Mouse (Mus musculus): ENCODE data around the gene Jak1. TPM values are rescaled to one million over a fixed set of nuclear protein-coding genes. Genes with fewer than 3 reads are reported as not detected.

Jak1 gene
- polyA plus RNA-seq, 1 experiment from 2014 or later, result 69.1 TPM

- Histone ChIP-seq H3K4me1 (replicated peaks) (peaks cover 46% of the 10 kb centered on the region), H3K4me2 (no peak overlapping the region), H3K9me3 (replicated peaks) (no peaks in the 10 kb centered on the region), H3K27ac (ENCODE audit: poor library complexity, severe bottlenecking) (no peak overlapping the region), H3K27me3 (replicated peaks) (no peaks in the 10 kb centered on the region), H3K9ac (no peak overlapping the region), H3K4me3 (no peak overlapping the region), H3K36me3 (no peaks in the 10 kb centered on the region)
- WGBS, result 54% methylated on average over 13 of the region's 13 CpGs
- no peak for ATAC-seq (ENCODE audit: insufficient number of reproducible peaks, low FRiP score)
Measured at GRCm38 (mm10) chr4:101252781-101253622, 12.1 kb downstream of the Jak1 start.

GRCm38 (mm10) chr4:101252016-101252415 lies 13.1 kb downstream of the Jak1 start:
- Histone ChIP-seq H3K9ac (no peak overlapping the region), H3K4me2 (no peak overlapping the region), H3K27ac (ENCODE audit: poor library complexity, severe bottlenecking) (no peak overlapping the region), H3K36me3 (no peaks in the 10 kb centered on the region), H3K27me3 (replicated peaks) (no peaks in the 10 kb centered on the region), H3K9me3 (replicated peaks) (no peaks in the 10 kb centered on the region), H3K4me3 (no peak overlapping the region), H3K4me1 (replicated peaks) (peaks cover 52% of the 10 kb centered on the region)
- no peak for ATAC-seq (ENCODE audit: insufficient number of reproducible peaks, low FRiP score)

GRCm38 (mm10) chr4:101249977-101250743 lies 14.9 kb downstream of the Jak1 start:
- WGBS, result 63% methylated on average over 5 of the region's 6 CpGs
- no peaks in the 10 kb centered on the region for H3K27me3 ChIP-seq (replicated peaks)
- no peak overlapping the region for H3K9ac ChIP-seq
- no peaks in the 10 kb centered on the region for H3K36me3 ChIP-seq
- H3K4me3 ChIP-seq, result no peak overlapping the region
- peaks cover 53% of the 10 kb centered on the region for H3K4me1 ChIP-seq (replicated peaks)
- H3K9me3 ChIP-seq (replicated peaks), result no peaks in the 10 kb centered on the region
- no peak overlapping the region for H3K27ac ChIP-seq (ENCODE audit: poor library complexity, severe bottlenecking)
- H3K4me2 ChIP-seq, result no peak overlapping the region
- ATAC-seq (ENCODE audit: insufficient number of reproducible peaks, low FRiP score), result no peak

- no peak for ATAC-seq (ENCODE audit: insufficient number of reproducible peaks, low FRiP score)
- H3K9me3 ChIP-seq (replicated peaks), result no peaks in the 10 kb centered on the region
- WGBS, result 31% methylated on average over 2 of the region's 2 CpGs
- H3K36me3 ChIP-seq, result no peaks in the 10 kb centered on the region
- no peak overlapping the region for H3K27ac ChIP-seq (ENCODE audit: poor library complexity, severe bottlenecking)
- H3K27me3 ChIP-seq (replicated peaks), result no peaks in the 10 kb centered on the region
- no peak overlapping the region for H3K4me3 ChIP-seq
- no peak overlapping the region for H3K4me2 ChIP-seq
- H3K4me1 ChIP-seq (replicated peaks), result peaks cover 42% of the 10 kb centered on the region
- no peak overlapping the region for H3K9ac ChIP-seq
Measured at GRCm38 (mm10) chr4:101247355-101247754, 17.7 kb downstream of the Jak1 start.

GRCm38 (mm10) chr4:101246569-101246968 lies 18.5 kb downstream of the Jak1 start:
- no peak for ATAC-seq (ENCODE audit: insufficient number of reproducible peaks, low FRiP score)
- Histone ChIP-seq H3K9ac (no peak overlapping the region), H3K9me3 (replicated peaks) (no peaks in the 10 kb centered on the region), H3K27me3 (replicated peaks) (no peaks in the 10 kb centered on the region), H3K4me1 (replicated peaks) (peaks cover 42% of the 10 kb centered on the region), H3K27ac (ENCODE audit: poor library complexity, severe bottlenecking) (no peak overlapping the region), H3K4me3 (no peak overlapping the region), H3K36me3 (no peaks in the 10 kb centered on the region), H3K4me2 (no peak overlapping the region)
- WGBS, result 48% methylated on average over 2 of the region's 2 CpGs

- H3K9me3 ChIP-seq (replicated peaks), result no peaks in the 10 kb centered on the region
- no peak overlapping the region for H3K4me3 ChIP-seq
- H3K27ac ChIP-seq (ENCODE audit: poor library complexity, severe bottlenecking), result no peak overlapping the region
- WGBS, result 74% methylated on average over 6 of the region's 6 CpGs
- H3K36me3 ChIP-seq, result no peaks in the 10 kb centered on the region
- H3K27me3 ChIP-seq (replicated peaks), result no peaks in the 10 kb centered on the region
- peaks cover 37% of the 10 kb centered on the region for H3K4me1 ChIP-seq (replicated peaks)
- no peak for ATAC-seq (ENCODE audit: insufficient number of reproducible peaks, low FRiP score)
- no peak overlapping the region for H3K4me2 ChIP-seq
- H3K9ac ChIP-seq, result no peak overlapping the region
Measured at GRCm38 (mm10) chr4:101244257-101245011, 20.6 kb downstream of the Jak1 start.

GRCm38 (mm10) chr4:101240875-101241173 lies 24.3 kb downstream of the Jak1 start:
- H3K4me1 ChIP-seq (replicated peaks), result peaks cover 35% of the 10 kb centered on the region
- no peak for ATAC-seq (ENCODE audit: insufficient number of reproducible peaks, low FRiP score)
- 90% methylated on average over 3 of the region's 3 CpGs for WGBS
- no peak overlapping the region for H3K27ac ChIP-seq (ENCODE audit: poor library complexity, severe bottlenecking)
- no peaks in the 10 kb centered on the region for H3K27me3 ChIP-seq (replicated peaks)
- no peak overlapping the region for H3K4me3 ChIP-seq
- H3K4me2 ChIP-seq, result no peak overlapping the region
- H3K9me3 ChIP-seq (replicated peaks), result no peaks in the 10 kb centered on the region
- H3K36me3 ChIP-seq, result no peaks in the 10 kb centered on the region
- H3K9ac ChIP-seq, result no peak overlapping the region

- Histone ChIP-seq H3K9ac (no peak overlapping the region), H3K9me3 (replicated peaks) (no peaks in the 10 kb centered on the region), H3K27me3 (replicated peaks) (no peaks in the 10 kb centered on the region), H3K4me2 (no peak overlapping the region), H3K27ac (ENCODE audit: poor library complexity, severe bottlenecking) (no peak overlapping the region), H3K4me3 (no peak overlapping the region), H3K4me1 (replicated peaks) (peaks cover 30% of the 10 kb centered on the region), H3K36me3 (no peaks in the 10 kb centered on the region)
- 87% methylated on average over 5 of the region's 5 CpGs for WGBS
- peak; percentile 33; the same call in 1 of the 2 replicates for ATAC-seq (ENCODE audit: insufficient number of reproducible peaks, low FRiP score)
Measured at GRCm38 (mm10) chr4:101240163-101240874, 24.8 kb downstream of the Jak1 start.

GRCm38 (mm10) chr4:101239313-101240162 lies 25.5 kb downstream of the Jak1 start:
- Histone ChIP-seq H3K27me3 (replicated peaks) (no peaks in the 10 kb centered on the region), H3K4me2 (no peak overlapping the region), H3K4me1 (replicated peaks) (peaks cover 30% of the 10 kb centered on the region), H3K9ac (no peak overlapping the region), H3K36me3 (no peaks in the 10 kb centered on the region), H3K9me3 (replicated peaks) (no peaks in the 10 kb centered on the region), H3K4me3 (no peak overlapping the region), H3K27ac (ENCODE audit: poor library complexity, severe bottlenecking) (no peak overlapping the region)
- WGBS, result 86% methylated on average over 3 of the region's 3 CpGs
- ATAC-seq (ENCODE audit: insufficient number of reproducible peaks, low FRiP score), result peak; percentile 25

GRCm38 (mm10) chr4:101238589-101238988 lies 26.5 kb downstream of the Jak1 start:
- no peak overlapping the region for H3K27ac ChIP-seq (ENCODE audit: poor library complexity, severe bottlenecking)
- 49% methylated on average over 4 of the region's 4 CpGs for WGBS
- peaks cover 27% of the 10 kb centered on the region for H3K4me1 ChIP-seq (replicated peaks)
- no peaks in the 10 kb centered on the region for H3K9me3 ChIP-seq (replicated peaks)
- no peak overlapping the region for H3K9ac ChIP-seq
- no peaks in the 10 kb centered on the region for H3K27me3 ChIP-seq (replicated peaks)
- no peak overlapping the region for H3K4me2 ChIP-seq
- no peaks in the 10 kb centered on the region for H3K36me3 ChIP-seq
- H3K4me3 ChIP-seq, result no peak overlapping the region
- ATAC-seq (ENCODE audit: insufficient number of reproducible peaks, low FRiP score), result no peak

Data from heart, embryonic 12.5 days (tissue).